Mouse (Mus musculus) heart, adult 9 months (tissue): ENCODE data around the gene Src.

Experiments used
- DNase-seq, 2 experiments: peaks; one replicate each; pipeline ENCODE4 v3.0.0; 2022; ENCODE audit warnings: low spot score in 2 of 2

Src gene

DNA sequence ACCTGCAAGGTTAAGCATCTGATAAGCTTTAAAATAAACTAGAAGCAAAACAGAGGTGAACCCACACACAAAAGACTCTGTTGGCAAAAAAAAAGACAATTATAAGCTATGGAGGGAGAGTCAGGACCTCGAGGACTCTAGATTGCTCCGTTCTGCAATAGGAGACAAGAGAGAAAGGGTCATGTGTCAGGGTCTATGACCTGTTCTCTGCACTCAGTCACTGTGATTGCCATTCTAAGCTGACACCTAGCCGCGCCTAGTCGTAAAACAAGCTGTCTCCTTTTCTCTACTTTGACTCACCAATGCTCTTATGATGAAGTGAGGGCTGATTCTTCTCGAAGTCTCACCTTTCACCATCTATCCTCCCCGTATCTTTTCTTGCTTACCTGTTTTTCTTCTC, 5.7 kb upstream of the Src start:
- DNase-seq: no peak

DNA sequence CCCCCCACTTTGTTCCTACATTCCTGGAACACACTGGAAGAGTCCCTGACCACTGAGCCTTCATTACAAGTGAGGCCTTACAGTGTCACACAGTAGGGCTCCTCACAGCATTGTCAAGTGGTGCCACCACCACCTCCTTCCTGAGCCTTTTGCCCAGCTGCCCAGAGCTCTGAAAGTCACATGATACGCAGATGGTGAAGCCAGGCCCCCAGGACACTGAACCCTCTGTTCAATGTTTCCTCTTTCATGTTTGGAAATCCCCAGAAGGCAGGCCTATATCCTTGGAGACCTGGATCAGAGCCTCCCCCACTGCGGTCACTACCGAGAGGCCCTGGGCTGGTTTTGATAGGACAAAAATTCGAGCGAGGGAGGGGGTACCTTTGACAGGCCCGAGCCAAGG, 1.0 kb upstream of the Src start:
- no peak for DNase-seq

DNA sequence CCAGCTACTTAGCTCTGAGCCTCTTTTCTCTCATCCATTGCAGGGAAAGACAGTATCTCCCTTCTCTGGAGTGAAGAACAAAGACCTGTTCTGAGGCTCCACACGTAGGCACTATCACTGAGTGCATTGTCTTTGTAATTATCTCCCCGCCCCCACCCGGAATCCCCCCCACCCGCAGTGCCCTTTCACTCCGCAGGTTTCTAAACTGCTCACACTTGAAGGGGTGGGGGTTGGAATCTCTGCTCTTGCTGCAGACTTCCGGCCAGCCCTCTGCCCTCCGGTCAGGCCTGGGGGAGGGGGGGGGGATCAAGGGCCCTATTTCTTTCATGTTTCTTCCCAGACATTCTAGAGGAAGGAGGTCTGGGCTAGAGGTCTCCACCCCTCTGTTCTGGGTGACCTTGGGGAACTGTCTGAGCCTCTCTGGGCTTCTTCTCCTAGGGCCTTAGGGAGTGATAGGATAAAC, 396 bp downstream of the Src start:
- no peak for DNase-seq

DNA sequence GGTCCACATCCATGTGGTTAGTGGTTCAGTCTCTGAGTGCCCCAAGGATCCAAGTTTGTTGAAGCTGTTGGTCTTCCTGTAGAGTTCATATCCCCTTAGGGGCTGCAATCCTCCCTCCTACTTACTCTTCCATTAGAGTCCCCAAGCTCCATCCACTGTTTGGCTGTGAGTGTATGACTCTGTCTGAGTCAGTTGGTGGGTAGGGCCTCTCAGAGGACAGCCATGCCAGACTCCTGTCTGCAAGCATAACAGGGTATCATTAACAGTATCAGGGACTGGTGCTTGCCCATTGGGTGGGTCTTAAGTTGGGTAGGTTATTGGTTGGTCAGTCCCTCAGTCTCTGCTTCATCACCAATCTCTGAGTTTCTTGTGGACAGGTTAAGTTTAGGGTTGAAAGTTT, 1.3 kb downstream of the Src start:
- no peak for DNase-seq

DNA sequence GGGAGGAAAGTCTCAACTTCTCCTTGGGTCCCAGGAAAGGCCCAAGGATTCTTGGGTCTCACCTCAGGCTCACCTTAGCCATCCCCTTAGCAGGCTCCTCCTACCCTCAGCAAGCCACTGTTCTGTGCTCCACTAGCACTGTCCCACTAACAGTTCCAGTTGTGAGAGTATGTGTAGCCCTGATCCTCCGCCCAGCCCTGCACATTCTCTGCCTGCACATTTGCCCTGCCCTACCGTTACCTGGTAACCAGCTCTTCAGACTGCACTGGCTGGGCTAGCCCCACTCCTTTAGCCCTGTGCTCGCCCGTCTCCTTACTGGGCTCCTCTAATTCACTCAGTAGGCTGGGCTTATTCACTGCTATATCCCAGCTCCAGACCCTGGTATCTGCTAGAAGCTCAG, 2.2 kb downstream of the Src start:
- DNase-seq: no peak

DNA sequence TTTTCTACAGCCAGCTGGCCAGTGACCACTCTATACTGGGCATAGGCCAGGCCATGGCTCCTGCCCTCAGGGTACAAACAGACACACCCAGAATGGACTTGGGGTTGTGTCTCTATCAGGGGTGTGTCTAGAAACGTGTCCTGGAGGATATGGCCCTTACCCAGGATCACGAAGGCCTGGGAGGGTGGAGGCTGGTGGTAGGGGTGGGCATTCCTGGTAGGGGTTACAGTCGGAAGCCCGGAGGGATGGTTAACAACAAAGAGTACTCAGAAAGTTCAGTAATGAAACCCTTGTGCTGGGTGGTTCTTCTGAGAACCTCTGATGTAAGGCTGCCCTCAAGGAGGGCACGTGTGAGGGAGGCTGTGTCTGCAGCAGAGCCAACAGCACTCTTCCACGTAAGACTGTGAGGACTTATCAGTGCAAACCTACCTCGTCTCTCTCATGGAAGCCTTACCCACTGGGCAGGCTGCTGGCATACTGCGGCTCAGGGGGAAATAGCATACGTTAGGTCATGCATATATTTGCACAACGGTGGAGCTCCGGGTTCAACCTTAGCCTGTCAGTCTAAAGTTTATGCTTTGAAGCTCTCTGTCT, 3.9 kb downstream of the Src start:
- DNase-seq: no peak

DNA sequence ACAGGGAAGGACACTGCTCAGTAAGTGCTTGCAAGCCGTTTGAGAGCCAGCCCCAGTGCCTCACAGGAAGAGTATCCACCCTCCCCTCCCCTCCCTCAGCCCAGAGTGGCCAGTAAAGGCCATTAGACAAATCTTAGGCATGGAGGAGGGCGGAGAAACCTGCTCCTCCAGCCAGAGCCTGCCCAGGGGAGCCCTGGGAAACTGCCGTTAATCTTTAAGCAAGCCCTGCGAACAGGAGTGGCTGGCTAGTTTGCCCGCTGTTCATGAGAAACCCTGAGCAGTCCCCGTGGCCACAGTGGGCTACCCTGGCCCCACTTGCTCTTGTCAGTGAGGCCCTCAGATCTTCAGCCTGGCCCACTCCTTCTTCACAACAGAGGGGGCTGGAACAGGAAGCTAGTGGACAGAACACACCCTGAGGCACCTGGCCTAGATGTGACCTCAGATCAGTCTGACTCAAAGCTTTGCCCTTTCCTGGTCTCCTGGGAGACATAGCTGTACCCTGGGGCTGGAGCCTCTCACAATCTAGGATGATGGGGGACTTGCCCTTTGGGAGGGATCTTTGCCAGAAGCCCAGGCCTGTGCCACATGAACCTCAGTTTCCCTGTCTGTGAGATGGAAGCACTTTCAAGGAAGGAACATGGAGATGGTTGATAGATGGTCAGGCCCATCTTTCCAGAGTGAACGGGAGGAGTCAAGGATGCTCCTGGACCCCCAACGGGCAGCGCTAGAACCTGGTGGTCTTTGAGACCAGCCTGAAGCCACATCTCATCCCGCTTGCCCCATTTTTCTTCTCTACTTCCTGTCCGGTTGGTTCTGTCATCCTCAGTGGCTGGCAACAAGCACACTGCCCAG, 4.8 kb downstream of the Src start:
- peak; percentile 38 for DNase-seq

DNA sequence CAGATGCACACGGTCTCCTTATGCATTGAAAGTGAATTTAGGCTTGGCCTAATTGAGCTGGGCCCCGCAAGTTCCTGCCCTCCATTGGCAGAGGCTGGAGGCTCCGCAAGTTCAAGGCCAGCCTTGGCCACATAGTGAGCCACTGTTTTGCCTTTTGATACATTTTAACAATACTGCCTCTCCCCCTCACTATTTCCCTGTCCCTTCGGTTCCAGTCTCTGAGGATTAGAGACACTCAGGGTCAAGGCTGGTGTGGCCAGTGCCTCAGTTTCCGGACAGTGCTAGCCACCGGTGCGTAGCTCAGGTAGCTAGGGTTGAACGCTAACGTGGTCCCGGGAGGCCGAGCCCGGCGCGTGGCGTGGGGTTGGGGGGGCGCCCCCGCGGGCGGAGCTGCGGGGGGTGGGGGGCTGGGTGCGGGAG, 5.5 kb downstream of the Src start:
- DNase-seq: no peak

DNA sequence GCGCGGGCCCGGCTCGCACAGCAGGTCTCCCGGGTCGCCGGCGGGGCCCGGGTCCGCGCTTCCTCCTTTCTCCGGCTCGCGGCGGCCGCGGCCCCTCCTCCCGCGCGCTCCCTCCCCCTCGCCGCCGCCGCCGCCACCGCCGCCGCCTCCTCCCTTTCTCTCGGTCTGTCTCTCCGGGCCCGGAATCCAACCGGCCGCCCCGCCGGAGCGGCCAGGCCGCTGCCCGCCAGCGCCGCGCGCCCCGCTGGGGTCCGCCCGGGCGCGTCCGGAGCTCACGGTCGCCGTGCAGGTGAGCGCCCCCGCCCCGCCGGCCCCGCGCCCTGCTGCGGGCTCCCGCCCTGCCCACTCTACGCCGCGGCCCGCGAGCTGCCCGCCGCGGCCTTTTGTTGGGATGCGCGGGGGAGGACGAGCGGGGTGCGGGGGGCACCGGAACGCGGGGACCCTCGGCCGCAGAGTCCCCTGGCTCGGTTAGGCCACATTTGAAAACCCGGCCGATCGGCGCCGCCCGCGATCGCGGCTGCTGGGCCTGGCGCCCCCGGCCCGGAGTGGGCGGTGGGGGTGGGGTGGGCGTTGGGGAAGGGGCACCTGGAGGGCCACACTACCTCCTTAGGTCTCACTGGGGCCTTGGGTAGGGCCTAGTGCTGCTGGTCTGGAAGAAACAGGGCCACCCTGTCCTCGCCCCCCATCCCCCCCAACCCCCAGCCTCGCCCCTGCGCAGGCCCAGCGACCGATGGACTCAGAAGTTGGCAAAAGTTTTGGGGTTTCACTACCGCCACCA, 6.1 kb downstream of the Src start:
- DNase-seq: no peak

DNA sequence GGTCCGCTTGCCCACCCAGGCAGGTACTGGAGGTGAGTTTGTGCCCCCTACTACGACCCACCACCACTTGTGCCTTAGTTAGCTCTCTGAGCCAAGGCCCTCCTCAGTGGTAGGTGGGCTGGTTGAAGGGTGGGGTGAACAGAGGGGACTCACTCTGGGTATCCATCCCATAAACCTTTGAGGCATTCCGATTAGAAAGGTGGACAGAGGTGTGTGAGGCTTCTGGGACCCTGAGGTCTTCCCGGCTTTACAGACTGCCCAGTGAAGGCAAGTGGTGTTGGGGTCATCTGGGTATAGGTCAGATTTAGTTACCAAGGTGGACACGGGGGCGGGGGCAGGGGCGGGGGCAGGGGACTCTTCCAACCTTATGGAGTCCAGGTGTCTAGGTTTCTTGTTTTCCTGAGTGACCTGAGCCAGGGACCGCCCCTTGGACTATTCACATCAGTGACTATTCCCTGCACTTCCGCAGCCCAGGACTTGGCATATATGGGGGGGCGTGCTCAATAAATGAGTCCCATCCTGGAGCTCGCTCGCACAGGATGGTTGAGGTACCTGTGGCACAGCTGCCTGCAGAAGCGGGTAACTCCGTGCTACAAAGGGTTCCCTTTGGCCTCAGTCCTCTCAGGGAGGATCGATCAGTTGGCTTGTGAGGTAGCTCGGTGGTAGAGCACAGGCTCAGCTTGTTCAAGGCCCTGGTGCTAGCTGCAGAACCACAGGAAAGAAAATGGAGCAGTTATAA, 6.8 kb downstream of the Src start:
- no peak for DNase-seq

DNA sequence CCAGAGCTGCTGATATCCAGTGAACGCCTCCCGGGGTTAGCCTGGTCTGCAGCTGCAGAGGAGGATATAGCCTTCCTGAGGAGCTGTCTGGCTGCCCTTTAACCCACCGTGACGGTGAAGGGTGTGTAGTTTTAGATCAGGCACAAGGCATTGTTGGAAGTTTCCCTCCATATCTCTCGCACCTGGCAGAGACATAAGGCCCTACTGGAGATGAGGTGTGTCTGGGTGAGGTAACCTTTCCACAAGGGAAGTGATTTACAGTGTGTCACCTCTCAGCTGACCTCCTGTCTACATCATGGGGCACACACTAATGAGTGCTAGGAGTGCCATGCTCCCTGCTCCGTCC, 7.4 kb downstream of the Src start:
- no peak for DNase-seq

DNA sequence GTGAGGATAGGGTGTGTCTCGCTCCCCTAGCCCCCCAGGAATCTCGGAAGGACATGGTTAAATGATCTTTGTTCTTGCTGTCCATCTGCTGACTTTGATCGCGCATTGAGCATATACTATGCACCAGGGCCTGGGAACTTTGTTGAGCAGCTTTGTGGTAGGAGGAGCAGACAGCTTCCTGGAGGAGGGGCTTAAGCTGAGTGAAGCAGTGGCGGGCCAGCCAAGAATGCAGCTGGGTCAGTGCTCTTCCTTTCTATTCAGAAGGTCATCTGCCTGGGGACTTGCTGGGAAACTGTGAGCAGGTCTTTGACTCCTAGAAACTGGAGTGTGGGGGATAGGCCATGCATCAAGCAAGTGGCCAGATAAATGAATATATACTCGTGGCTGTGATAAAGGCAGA, 7.9 kb downstream of the Src start:
- peak; percentile 40 to 47 for DNase-seq

DNA sequence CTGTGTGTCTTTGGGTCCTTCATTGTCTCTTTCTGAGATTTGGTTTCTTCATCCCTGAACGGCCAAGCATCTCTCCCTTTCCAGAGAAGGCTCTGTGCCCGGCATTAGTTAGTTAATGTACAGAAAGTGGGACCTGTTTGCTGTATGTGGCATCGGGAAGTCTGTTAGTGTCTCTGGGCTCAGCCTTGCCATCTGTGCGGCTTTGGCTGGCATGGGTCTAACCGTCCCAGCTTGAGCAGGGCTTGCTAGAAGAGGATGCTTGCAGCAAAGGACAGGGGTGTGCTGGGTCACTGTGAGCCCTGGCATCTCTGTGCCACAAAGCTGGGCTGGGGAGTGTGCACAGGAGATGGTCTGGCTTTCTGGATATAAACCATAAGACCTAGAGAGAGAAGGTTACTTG, 8.9 kb downstream of the Src start:
- no peak for DNase-seq

DNA sequence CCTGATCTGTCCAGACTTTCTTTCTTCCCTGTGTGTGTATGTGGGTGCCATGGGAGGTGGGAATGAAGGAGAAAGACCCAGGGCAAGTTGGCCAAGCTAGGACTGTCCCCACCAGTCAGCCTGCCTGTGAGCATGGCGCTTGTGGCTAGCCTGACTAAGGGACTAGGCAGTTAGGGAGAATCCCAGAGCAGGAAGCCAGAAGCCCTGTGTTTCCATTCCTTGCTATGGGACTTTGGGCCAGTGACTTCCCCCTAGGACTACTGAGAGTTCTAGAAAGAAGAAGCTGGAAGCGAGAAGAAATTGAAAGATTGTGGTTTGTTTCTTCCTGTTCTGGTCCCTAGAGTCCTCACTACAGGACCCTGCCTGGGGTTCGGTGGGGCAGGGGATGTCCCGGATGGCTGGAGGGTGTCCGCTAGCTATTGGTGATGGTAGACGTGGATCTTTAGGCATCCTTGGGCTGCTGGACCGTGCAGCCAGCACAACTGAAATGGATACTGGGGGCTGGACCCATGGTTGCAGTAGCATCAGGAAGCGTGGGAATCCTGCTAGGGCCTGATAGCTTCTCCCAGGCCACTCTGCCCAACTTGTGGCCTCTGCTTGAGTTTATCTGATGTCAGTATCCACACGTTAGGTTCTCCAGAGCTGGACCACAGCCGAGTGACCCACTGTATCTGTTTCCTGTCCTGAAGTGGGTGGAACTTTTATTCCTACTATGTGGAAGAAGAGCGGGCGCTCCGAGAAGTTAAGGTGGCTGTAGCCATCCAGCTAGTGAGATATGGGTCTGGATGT, 10.3 kb downstream of the Src start:
- peak in 1 of 2 experiments; percentile 39 for DNase-seq

DNA sequence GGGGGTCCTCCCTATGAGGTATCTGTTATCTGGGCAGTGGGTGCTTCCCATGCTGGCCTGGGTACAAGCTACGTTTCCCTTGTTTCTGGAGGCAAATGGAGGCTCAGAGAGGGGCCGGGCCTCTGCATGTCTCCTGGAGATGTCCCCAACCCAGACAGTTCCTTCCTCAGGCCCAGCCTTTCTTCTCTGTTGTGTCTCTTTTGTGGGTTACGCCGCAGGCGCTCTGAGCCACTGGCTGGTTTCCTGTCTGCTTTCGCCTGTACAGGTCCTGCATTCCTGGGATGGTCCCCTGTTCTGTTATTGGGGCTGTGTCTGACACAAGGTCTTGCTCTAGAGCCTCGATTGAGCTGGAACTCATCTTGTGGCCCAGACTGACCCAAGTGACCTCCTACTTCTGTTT, 11.5 kb downstream of the Src start:
- no peak for DNase-seq

DNA sequence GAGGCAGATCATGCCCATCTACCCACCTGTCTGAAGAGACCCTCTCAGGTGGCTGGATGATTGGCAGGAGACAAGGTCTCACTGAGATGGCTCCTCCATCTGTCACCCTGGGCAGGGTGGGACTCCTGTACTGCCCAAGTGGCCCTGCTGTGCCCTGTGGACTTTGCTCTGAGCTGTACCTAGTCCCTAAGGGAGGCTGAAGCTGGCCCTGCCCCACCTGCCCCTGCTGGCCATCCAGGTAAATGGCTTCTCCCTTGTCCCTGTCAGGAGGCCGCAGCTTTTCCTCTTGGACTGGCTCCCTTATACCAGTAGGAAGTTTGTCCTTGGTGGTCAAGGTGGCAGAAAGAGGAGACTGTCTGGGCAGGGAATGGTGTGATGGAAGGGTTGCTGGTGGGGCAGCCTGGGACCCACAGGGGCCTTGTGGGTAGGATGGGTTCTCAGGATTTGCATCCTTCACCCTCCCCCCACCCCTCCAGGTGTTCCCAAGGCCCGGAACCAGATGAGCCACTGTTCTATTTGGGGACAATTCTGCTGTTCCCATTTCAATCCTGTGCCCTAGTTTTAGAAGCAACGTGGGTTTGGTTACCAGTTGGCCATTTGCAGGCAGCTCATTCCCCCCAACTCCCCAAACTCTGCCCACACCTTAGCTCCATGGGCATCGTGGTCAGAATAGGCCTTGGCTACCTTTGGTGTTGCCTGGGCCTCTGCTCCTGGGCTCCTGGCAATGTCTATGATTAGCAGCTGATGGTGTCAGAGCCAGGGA, 12.6 kb downstream of the Src start:
- no peak for DNase-seq

DNA sequence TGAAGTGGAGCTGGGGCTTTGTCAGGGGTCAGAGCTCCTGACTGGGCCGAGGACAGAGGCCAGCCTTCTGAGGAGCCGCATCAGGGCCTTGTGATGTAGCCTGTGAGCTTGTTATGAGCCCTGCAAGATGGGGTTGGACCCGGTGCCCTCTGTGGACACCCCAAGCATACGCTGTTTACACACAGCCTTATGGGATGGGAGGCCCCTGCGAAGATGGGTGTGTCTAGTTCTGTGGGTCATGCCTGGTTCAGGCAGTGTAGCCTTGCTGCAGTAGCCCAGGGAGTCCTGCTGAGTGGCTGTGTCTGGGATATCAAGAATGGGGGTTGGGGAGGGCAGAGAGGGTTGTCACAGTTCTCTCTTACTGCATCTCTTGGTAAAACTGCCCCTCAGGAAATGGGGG, 13.7 kb downstream of the Src start:
- DNase-seq: no peak

DNA sequence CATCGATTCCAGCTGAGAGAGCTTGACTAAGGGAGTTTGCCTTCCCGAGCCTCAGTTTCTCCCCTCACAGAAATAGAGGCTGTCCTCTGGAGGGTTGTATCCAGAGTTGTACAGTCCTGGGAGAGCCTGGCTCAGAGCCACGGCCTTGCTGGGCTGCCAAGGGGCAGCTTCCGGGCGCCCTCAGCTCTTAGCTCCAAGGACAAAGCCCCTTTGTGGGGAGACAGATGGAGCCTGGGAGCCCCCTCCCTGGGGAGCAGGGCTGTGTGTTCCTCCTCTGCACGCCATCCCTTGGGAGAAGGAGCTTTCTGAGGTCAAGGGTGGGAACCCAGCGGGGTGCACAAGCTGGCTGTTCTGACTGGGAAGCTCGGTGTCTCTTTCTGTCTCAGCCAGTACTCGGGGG, 14.2 kb downstream of the Src start:
- no peak for DNase-seq

DNA sequence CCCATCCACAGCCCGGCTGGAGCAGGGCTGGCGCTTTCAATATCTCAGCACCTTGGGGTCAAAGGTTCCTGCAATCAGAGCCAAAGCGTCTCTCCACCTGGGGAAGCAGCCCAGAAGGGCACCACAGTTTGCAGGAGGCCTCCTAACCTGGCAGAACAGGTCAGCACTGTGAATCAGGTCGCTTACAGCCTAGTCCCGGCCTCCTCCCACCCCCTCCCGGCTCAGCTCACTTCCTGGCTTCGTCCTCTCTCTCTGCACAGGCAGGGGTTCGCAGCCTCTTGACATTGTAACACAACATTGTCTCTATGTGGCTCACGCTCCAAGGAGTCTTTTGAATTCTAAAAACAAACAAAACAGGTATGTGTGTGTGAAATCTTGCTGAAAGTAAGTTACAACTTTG, 15.8 kb downstream of the Src start:
- DNase-seq: no peak

DNA sequence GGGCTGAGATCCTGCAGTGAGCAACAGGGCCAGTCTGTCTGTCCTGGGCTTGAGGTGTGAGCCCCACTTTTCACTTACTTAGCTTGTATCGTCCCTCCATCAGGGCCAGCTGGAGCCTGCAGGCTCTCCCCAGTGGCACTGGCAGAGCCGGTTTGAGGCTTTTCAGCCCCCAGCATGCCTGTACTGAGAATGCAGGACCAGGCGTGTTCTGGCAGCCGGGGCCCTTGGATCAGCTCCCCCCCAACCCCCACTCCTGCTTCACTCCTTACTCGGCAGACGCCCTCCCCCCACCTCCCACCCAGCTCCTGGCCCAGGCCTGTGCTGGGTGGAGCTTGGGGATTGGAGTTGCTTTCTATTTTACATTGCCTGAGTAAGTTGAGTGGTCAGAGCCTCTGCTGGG, 16.3 kb downstream of the Src start:
- no peak for DNase-seq

DNA sequence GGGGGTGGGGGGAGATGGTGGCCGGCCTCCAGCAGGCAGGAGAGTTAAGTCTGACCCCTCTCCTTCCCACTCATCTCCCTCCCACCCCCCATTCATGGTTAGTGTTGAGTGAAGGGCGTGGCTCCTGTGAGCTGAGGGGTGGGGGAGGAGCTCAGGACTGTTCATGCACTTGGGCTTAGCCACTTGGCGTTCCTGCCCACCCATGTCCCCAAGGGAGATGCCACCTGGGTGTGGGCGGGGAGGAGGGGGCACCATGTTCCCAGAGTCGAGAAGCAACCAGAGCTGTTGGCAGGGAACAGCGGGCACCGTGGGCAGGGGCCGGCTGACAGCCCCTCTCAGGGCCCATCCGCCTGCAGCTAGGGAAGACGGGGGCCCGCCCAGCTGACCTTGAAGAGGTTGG, 18.3 kb downstream of the Src start:
- DNase-seq: no peak
